Mouse (Mus musculus): ENCODE measurements at regions not wholly inside any gene's neighbourhood (a gene's known extent, or its start where the extent isn't known, plus 50 kb on each side); places are given as distances from the start of the nearest gene placed in this dataset.

GRCm38 (mm10) chr16:86115587-86116376 lies 214.2 kb upstream of the Adamts5 start:
- TF ChIP-seq CTCF (IDR thresholded peaks at IDR 0.05; ENCODE audit: extremely low read depth, insufficient read length, insufficient replicate concordance, low read depth, low read length) (no peak), POLR2A (IDR thresholded peaks at IDR 0.05; ENCODE audit: low read depth, low read length) (no peak)
